Mouse (Mus musculus) 416B (cell line): ENCODE data around the gene Abcg4.
A peak's percentile ranks its signal among the peaks of the same experiment; 100 is the strongest.

Experiments
- DNase-seq: peaks from one replicate; pipeline ENCODE4 v3.0.0; 2011; ENCODE audit warnings: low read depth

The Abcg4 gene

DNA sequence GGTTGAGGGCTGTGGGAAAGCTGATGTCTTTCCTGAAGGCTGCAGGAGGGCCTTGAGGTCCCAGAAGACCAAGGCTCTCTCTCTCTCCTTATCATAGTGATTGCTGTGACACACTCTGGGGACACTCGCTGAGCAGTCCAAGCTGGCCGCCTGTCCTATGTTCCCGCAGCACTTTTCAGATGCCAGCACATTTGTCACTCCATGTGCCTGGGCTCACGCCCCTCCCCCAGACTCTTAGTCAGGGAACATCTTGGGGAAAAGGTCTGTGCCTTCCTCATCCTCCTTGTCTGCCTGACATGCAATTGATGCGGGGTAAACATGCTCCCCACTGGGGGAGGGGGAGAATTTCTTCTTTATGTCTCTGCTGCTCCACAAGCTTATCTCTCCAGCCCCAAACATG is 5.2 kb downstream of the Abcg4 start:
- DNase-seq: no peak

DNA sequence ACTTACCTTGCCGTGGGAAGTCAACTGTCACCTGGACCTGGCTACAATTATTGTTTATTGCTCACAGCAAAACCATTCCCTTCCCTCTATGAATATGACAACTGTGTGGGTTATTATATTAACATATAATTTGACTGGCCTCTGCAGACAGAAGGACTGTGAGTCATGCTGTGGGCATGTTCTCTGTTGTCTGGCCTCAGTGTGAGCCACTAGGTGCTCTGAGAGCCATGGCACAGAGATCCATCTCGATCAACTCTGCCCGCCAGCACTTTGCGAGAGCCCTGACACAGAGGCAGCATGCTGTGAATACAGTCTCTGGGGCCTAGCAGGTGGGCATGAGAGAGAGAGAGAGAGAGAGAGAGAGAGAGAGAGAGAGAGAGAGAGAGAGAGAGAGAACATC is 18.4 kb downstream of the Abcg4 start:
- DNase-seq: peak; percentile 21

- peak; percentile 72 for DNase-seq
These were observed 19.3 kb downstream of the Abcg4 start for GRCm38 (mm10) chr9:44269077-44269476.

DNA sequence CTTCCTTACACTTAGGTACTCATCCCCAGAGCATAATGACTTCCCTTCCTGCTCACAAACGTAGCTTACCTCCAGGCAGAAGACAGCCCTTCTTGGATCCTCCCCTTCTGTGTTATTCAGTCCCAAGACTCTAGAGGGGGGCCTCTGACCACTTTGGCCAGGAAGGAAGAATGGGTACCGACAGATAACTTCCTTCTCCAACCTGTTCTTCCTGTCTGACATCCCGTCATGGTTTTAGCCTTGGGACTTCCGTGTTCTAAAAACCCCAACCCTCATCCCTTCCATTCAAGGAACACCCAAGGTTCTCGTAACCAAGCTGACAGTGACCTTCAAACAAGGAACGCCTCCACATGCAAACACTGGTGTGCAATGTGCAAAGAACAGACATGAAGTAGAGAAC is 20.0 kb downstream of the Abcg4 start, which contains the start of gene Nlrx1:
TSS of gene Nlrx1 (minus strand) at position 168 of the 400 bp plus-strand sequence.
- DNase-seq: peak; percentile 94

DNA sequence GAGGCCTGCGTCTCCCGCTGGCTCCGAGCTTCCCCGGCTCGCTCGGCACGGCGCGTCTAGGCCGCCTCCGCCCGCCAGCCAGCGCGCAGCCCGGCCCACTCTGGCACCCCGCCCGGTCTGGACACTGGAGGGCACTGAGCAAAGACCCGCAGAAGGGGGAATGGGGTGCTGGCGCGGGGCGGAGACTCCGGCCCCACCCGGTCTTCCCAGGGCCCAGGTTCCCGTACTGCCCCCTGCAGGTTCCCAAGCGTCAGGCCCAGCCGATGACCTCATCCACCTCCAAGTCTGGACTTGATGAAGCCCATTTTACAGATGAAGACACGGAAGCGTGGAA is 20.4 kb downstream of the Abcg4 start:
- peak; percentile 97 for DNase-seq

DNA sequence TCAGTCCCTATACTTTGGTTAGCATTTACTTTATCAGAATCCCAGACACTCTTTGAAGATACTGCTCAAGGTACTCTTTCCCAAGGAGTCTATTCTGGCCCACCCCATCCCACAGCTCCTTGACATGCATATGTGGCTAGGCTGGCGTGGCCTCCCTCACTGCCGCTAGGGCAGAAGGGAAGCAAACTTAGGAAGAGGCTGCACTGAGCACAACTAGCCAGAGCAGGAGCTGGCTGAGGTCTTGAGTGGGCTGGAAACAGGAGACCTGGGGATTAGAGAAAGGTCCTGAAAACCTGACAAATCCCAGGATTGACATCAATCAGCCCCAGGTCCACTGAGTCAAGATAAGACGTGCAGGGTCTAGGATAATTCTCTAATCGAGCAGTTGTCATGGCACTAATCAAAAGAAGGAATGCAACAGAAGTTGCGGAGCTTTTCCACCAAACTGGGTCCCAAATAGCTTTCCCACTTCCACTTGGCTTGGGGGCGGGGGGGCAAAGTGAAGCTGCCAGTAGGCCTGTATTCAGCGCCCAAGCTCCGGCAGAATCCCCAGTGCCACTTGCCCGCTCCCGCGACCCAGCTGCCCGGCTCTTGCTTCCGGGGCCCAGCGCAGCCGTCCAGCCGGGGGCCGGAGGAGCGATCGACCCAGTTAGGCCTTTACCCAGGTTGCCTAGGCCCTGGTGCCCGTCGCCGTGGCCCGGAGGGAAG is 20.9 kb downstream of the Abcg4 start:
- peak; percentile 62 for DNase-seq

DNA sequence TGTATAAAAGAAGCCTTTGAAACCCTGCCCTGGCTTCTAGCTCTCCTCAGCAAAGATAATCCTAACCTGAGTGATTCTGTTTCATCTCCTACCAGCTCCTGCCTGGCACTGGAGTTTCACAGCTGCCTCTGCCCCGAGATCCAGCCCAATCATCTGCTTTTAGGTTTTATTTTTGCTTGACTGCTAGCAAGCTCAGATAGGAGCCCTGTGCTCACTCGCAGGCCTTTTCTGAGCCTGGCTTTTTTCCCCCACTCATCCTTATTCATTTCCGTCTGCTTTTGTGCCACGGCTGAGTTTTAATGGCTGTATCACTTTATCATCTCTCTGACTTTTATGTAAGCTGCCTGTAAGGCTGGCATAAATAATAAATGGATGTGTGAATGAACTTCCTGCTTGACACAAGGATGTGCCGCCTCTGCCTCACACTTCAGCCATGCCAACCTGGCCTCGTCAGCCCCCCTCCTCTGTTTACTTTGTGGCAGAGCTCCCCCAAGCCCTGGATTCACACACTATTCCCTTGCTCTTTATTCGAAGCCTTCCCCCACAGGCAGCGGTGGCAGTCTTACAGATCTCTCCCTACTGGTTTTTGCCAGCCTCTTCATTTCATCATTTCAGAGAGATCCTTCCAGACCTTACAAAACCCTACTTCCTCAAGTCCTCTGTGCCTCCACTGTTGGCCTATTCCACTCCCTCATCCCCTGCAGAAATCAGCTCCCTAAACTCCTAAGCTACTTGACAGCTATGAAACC is 21.8 kb downstream of the Abcg4 start:
- DNase-seq: peak; percentile 53

DNA sequence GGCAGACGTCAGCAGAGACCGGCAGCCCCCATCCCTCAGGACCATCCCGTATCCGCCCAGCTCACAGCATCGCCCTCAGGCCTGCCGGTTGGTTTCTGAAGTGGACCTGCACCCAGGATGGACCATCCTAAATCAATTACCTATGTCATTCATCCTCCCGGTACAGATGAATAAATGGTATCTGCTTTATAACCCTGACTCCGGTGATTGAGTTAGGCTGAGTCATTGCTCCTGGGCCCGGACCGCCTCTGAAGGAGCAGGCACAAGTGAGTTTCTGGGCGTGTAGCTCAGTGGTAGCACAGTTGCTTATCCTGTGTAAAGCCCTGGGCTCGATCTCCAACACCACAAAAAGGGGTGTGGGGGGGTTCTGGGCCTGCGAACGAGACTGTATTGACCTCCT is 27.0 kb downstream of the Abcg4 start:
- no peak for DNase-seq

GRCm38 (mm10) chr9:44259014-44259413 is 29.4 kb downstream of the Abcg4 start:
- DNase-seq: peak; percentile 69

DNA sequence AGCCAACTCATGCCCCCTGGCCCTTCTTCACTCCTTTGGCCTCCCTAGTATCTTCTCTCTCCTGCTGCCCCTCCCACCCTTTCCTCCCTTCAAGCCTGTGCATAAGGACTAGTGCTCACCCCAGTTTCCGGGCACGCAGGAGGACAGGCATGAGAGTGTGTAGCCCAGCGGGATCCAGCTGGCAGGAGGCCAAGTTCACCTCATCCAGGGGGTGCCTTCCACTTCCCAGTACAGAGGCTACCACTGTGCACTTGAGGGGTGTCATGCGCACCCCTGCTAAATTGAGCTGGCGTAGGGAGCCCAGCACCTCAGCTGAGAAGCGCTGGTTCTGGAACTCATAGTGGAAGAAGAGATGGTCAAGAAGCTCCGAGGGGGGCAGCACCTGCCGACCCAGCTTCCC is 32.2 kb downstream of the Abcg4 start:
- DNase-seq: no peak

- DNase-seq: no peak
These were observed 33.3 kb downstream of the Abcg4 start for GRCm38 (mm10) chr9:44255136-44255521.

DNA sequence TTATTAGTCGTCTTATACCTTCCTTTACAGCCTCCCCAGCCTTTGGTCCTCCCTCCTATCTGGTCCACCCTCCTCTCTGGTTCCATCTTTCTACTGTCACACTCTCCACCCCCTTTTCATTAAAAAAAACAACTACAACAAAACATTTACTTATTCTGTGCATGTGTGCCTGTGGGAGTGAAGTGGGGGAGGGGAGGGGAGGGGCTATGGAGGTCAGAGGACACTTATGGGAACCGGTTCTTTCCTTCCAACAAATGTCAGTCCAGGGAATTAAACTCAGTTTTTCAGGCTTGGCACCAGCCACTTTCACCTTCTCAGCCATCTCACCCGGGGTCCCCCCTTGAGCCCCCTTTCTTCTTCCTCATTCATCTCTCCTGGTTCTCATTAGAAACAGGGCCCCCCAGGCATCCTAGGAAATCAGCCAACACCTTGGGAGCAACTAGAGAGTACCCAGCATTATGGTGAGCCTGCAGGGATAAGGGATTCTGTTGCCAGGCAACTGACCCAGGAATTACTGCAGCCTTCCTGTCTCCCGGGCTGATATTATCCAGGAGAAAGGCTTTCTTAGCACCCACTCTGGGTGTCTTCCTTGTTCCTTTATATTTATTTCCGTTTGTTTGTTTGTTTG is 33.8 kb downstream of the Abcg4 start:
- no peak for DNase-seq

DNA sequence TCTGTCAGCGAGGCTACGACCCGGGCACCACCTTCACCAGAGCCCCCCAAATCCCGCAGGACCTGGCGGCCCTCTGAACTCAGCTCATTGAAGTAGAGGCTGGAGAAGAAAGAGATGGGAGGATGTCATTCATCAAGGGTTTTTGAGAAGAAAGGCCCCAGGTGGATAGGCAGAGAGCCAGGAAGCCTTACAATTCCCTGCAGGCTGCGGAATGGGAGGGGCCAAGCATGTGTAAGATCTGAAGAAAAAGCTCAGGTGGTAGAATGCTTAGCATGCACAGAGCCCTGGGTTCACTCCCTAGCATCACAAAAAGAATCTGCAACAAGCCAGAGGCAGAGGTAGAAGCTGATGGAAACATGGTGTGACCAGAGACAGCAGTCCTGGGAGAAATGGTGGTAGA is 35.0 kb downstream of the Abcg4 start:
- DNase-seq: no peak

- no peak for DNase-seq
These were observed 37.1 kb downstream of the Abcg4 start, which contains the start of gene Pdzd3 for GRCm38 (mm10) chr9:44251314-44251713. Gene Pdzd3, minus strand, starts transcription at chr9:44251471.

DNA sequence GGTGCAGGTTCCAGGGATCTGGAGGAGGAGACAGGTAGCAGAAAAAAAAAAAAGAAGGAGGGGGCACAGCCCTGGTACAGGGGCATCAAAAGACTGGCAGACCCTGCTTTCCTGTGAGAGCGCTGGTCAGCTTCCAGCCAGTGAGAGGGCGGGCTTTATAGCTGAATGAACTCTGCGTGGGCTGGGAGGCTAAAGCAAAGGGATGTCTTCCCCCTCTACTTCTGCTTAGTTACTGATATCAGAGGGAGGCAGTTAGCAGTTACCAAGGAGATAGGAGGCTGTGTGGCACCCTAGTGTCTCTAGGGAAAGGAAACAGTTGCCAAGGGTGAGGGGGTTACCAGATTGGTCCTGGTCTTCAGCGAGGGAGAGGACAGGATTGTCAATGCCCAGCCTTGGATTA is 38.0 kb downstream of the Abcg4 start:
- DNase-seq: no peak

GRCm38 (mm10) chr9:44249181-44250146 is 39.0 kb downstream of the Abcg4 start:
- DNase-seq: peak; percentile 77

DNA sequence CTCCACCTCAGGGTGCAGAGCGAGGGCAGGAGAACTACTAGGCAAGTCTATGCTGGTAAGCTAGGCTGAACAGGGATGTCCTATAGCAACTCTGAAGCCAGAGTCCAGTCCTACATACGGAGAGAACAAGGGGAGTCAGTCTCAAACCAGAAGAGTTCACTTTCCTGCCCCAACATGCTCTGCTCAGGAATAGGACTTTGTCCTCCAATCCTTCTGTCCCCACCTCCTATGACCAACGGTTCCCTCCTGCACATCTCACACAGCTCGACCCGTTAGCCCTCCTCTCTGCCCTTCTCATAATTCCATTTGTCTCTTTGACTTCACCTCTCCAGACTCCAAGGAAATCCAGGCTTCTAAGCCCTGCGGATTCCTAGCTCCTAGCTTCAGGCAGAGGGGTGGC is 40.5 kb downstream of the Abcg4 start:
- no peak for DNase-seq

- no peak for DNase-seq
These were observed 44.8 kb downstream of the Abcg4 start for GRCm38 (mm10) chr9:44243621-44244020.

- DNase-seq: no peak
These were observed 47.0 kb downstream of the Abcg4 start for GRCm38 (mm10) chr9:44241418-44241817.

GRCm38 (mm10) chr9:44240911-44241310 is 47.5 kb downstream of the Abcg4 start:
- no peak for DNase-seq

DNA sequence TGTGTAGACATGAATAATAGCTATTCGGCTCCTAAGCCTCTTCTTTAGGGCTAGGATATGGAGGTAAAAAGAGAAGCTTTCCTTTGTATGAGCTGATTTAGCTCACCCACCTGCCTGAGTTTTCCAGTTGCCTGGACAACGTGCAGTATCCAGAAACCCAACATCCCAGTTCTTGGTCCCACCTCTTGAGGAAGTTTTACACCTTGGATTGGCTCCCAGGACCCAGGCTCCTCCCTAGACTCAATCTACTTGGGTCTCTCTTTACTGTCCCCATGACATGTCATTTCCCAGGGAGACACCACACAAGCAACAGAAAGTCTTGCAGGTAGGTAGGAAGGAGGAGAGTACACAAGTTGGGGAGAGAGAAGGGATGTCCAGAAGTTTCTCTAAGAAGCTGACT is 48.0 kb downstream of the Abcg4 start, which contains the start of gene Ccdc153:
TSS of gene Ccdc153 (plus strand) at position 278 of the 400 bp plus-strand sequence.
- no peak for DNase-seq

DNA sequence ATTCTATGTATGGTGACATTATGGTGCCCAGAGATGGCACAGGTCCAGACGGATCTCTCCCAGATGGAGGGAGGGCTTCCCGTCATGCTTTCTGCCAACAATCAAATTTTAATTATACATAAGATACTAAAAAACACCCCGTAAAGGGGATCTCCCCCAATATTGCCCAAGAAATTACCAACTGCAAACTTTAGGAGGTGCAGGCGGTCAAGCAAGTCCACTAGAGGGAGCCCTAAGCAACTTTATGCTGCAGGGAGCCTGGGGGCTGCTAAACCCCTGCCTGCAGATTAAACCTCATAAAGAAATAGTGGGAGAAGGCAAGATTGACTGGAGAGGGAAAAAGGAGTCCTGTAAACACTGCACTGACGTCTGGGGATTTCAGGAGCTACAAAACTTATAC is 49.0 kb downstream of the Abcg4 start:
- peak; percentile 72 for DNase-seq
